Mouse (Mus musculus) hindbrain, embryonic 12.5 days (tissue): Measurements from ENCODE around the gene Cpeb2. TPM values are rescaled to one million over a fixed set of nuclear protein-coding genes. Genes with fewer than 3 reads are reported as not detected.

Source experiments
- ATAC-seq: fragments of 200-750 bp; cut with Nextera tagmentation; 2 replicates; pipeline ENCODE4 v1.8.0; 2017; ENCODE audit warnings: moderate TSS enrichment; ENCODE audit not compliant: low FRiP score
- H3K27ac ChIP-seq: fragments of 300-500 bp; sonication (generic); 2 replicates; pipeline ENCODE4 v1.5.1; 2016; ENCODE audit warnings: mild to moderate bottlenecking
- H3K27me3 ChIP-seq: fragments of 300-500 bp; sonication (generic); 2 replicates; pipeline ENCODE4 v1.6.1; 2016; ENCODE audit warnings: mild to moderate bottlenecking
- H3K36me3 ChIP-seq: fragments of 300-500 bp; sonication (generic); 2 replicates; pipeline ENCODE4 v1.6.1; 2016; ENCODE audit warnings: mild to moderate bottlenecking
- H3K4me1 ChIP-seq: fragments of 300-500 bp; sonication (generic); 2 replicates; pipeline ENCODE4 v1.6.1; 2016
- H3K4me2 ChIP-seq: fragments of 300-500 bp; sonication (generic); replicated peaks from 2 replicates; pipeline ENCODE4 v1.6.1; 2016; ENCODE audit warnings: mild to moderate bottlenecking
- H3K4me3 ChIP-seq: fragments of 300-500 bp; sonication (generic); 2 replicates; pipeline ENCODE4 v1.5.1; 2016; ENCODE audit warnings: mild to moderate bottlenecking
- H3K9ac ChIP-seq: fragments of 300-500 bp; sonication (generic); 2 replicates; pipeline ENCODE4 v1.6.1; 2016; ENCODE audit warnings: mild to moderate bottlenecking, moderate library complexity
- H3K9me3 ChIP-seq: fragments of 300-500 bp; sonication (generic); replicated peaks from 2 replicates; pipeline ENCODE4 v1.6.1; 2016; ENCODE audit warnings: mild to moderate bottlenecking
- WGBS: fragments of 180-500 bp; shearing (Covaris S2); methylation state at CpG from one replicate; pipeline ENCODE4 v1.1.7; 2016; 5-methylcytosine and 5-hydroxymethylcytosine counted together
- polyA plus RNA-seq: library from polyadenylated mRNA; unstranded; fragments of >200 nt; fragmentation: Nextera tagmentation; extraction: Ambion mirVana; gene quantifications from 2 replicates; pipeline ENCODE4 v1.2.1, GENCODE M21; 2016

Cpeb2 gene
- polyA plus RNA-seq, 1 experiment from 2014 or later = 10.6 TPM

- no peak overlapping the region for H3K9ac ChIP-seq
- no peak for ATAC-seq
- peaks cover 2% of the 10 kb centered on the region; the same call in 1 of the 2 replicates for H3K4me1 ChIP-seq
- H3K4me2 ChIP-seq = no peak overlapping the region
- 84% methylated on average over 5 of the region's 5 CpGs for WGBS
- H3K36me3 ChIP-seq = no peaks in the 10 kb centered on the region
- no peak overlapping the region for H3K4me3 ChIP-seq
- H3K27ac ChIP-seq = no peak overlapping the region
- H3K9me3 ChIP-seq = no peaks in the 10 kb centered on the region
- H3K27me3 ChIP-seq = peaks cover 4% of the 10 kb centered on the region; the same call in 1 of the 2 replicates
Observed at GRCm38 (mm10) chr5:43227607-43228006, 5.4 kb upstream of the Cpeb2 start.

- Histone ChIP-seq H3K27ac (no peak overlapping the region), H3K4me2 (no peak overlapping the region), H3K9me3 (no peaks in the 10 kb centered on the region), H3K4me3 (no peak overlapping the region), H3K36me3 (no peaks in the 10 kb centered on the region), H3K27me3 (peaks cover 4% of the 10 kb centered on the region; the same call in 1 of the 2 replicates), H3K9ac (no peak overlapping the region), H3K4me1 (peaks cover 6% of the 10 kb centered on the region)
- 66% methylated on average over 2 of the region's 2 CpGs for WGBS
- ATAC-seq = no peak
Observed at GRCm38 (mm10) chr5:43231061-43231460, 1.9 kb upstream of the Cpeb2 start.

- ATAC-seq = no peak
- Histone ChIP-seq H3K9ac (peak overlapping the region; percentile 93), H3K4me2 (peak overlapping the region; percentile 77), H3K4me1 (peaks cover 7% of the 10 kb centered on the region), H3K4me3 (peak overlapping the region; percentile 72), H3K9me3 (no peaks in the 10 kb centered on the region), H3K27me3 (peaks cover 4% of the 10 kb centered on the region; the same call in 1 of the 2 replicates), H3K27ac (peak overlapping the region; percentile 99), H3K36me3 (no peaks in the 10 kb centered on the region)
- 2% methylated on average over 6 of the region's 6 CpGs for WGBS
Observed at GRCm38 (mm10) chr5:43232149-43232479, 856 bp upstream of the Cpeb2 start.

GRCm38 (mm10) chr5:43233316-43234181 lies 579 bp downstream of the Cpeb2 start:
- Histone ChIP-seq H3K4me1 (peaks cover 9% of the 10 kb centered on the region), H3K4me2 (peak overlapping the region; percentile 77), H3K27me3 (peaks cover 4% of the 10 kb centered on the region; the same call in 1 of the 2 replicates), H3K27ac (peak overlapping the region; percentile 99), H3K9ac (peak overlapping the region; percentile 93), H3K9me3 (no peaks in the 10 kb centered on the region), H3K4me3 (peak overlapping the region; percentile 72), H3K36me3 (no peaks in the 10 kb centered on the region)
- WGBS = 1% methylated on average over 53 of the region's 101 CpGs
- ATAC-seq = peak; percentile 56

- Histone ChIP-seq H3K4me3 (peak overlapping the region; percentile 72), H3K27ac (peak overlapping the region; percentile 99), H3K4me2 (peak overlapping the region; percentile 77), H3K36me3 (no peaks in the 10 kb centered on the region), H3K9me3 (no peaks in the 10 kb centered on the region), H3K27me3 (peaks cover 4% of the 10 kb centered on the region; the same call in 1 of the 2 replicates), H3K4me1 (peaks cover 9% of the 10 kb centered on the region), H3K9ac (peak overlapping the region; percentile 93)
- under 1% methylated on average over 77 of the region's 113 CpGs for WGBS
- peak; percentile 23; the same call in 1 of the 2 replicates for ATAC-seq
Observed at GRCm38 (mm10) chr5:43234321-43235185, 1.6 kb downstream of the Cpeb2 start.

- Histone ChIP-seq H3K27ac (peak overlapping the region; percentile 99), H3K27me3 (peaks cover 4% of the 10 kb centered on the region; the same call in 1 of the 2 replicates), H3K36me3 (no peaks in the 10 kb centered on the region), H3K9ac (peak overlapping the region; percentile 93), H3K4me3 (peak overlapping the region; percentile 72), H3K4me1 (peaks cover 9% of the 10 kb centered on the region), H3K9me3 (no peaks in the 10 kb centered on the region), H3K4me2 (peak overlapping the region; percentile 77)
- WGBS = 2% methylated on average over 25 of the region's 27 CpGs
- peak; percentile 2; the same call in 1 of the 2 replicates for ATAC-seq
Observed at GRCm38 (mm10) chr5:43235186-43235785, 2.3 kb downstream of the Cpeb2 start.

GRCm38 (mm10) chr5:43235997-43236396 lies 3.0 kb downstream of the Cpeb2 start:
- H3K9ac ChIP-seq = peak overlapping the region; percentile 57; the same call in 1 of the 2 replicates
- H3K27ac ChIP-seq = no peak overlapping the region
- peak overlapping the region; percentile 77 for H3K4me2 ChIP-seq
- peaks cover 2% of the 10 kb centered on the region; the same call in 1 of the 2 replicates for H3K27me3 ChIP-seq
- WGBS = 24% methylated on average over 5 of the region's 5 CpGs
- no peak for ATAC-seq
- H3K4me3 ChIP-seq = peak overlapping the region; percentile 72
- peaks cover 9% of the 10 kb centered on the region for H3K4me1 ChIP-seq
- no peaks in the 10 kb centered on the region for H3K9me3 ChIP-seq
- no peaks in the 10 kb centered on the region for H3K36me3 ChIP-seq

- Histone ChIP-seq H3K4me3 (no peak overlapping the region), H3K4me2 (peak overlapping the region; percentile 77), H3K4me1 (peaks cover 9% of the 10 kb centered on the region), H3K27ac (no peak overlapping the region), H3K9ac (no peak overlapping the region), H3K36me3 (no peaks in the 10 kb centered on the region), H3K9me3 (no peaks in the 10 kb centered on the region), H3K27me3 (no peaks in the 10 kb centered on the region)
- ATAC-seq = no peak
- WGBS = 69% methylated on average over 3 of the region's 3 CpGs
Observed at GRCm38 (mm10) chr5:43236476-43236875, 3.5 kb downstream of the Cpeb2 start.

- Histone ChIP-seq H3K9ac (no peak overlapping the region), H3K27ac (no peak overlapping the region), H3K4me2 (peak overlapping the region; percentile 77), H3K36me3 (no peaks in the 10 kb centered on the region), H3K27me3 (no peaks in the 10 kb centered on the region), H3K4me3 (peak overlapping the region; percentile 22), H3K9me3 (no peaks in the 10 kb centered on the region), H3K4me1 (peaks cover 8% of the 10 kb centered on the region)
- 69% methylated on average over 12 of the region's 12 CpGs for WGBS
- ATAC-seq = no peak
Observed at GRCm38 (mm10) chr5:43237238-43237637, 4.3 kb downstream of the Cpeb2 start.

- no peak overlapping the region for H3K27ac ChIP-seq
- no peaks in the 10 kb centered on the region for H3K36me3 ChIP-seq
- H3K4me2 ChIP-seq = no peak overlapping the region
- 82% methylated on average over 6 of the region's 6 CpGs for WGBS
- ATAC-seq = no peak
- no peak overlapping the region for H3K9ac ChIP-seq
- H3K9me3 ChIP-seq = no peaks in the 10 kb centered on the region
- peaks cover 7% of the 10 kb centered on the region; the same call in 1 of the 2 replicates for H3K4me1 ChIP-seq
- no peaks in the 10 kb centered on the region for H3K27me3 ChIP-seq
- H3K4me3 ChIP-seq = no peak overlapping the region
Observed at GRCm38 (mm10) chr5:43239141-43239835, 6.3 kb downstream of the Cpeb2 start.

- Histone ChIP-seq H3K4me2 (no peak overlapping the region), H3K9ac (no peak overlapping the region), H3K27me3 (no peaks in the 10 kb centered on the region), H3K9me3 (no peaks in the 10 kb centered on the region), H3K4me3 (no peak overlapping the region), H3K4me1 (peaks cover 7% of the 10 kb centered on the region; the same call in 1 of the 2 replicates), H3K27ac (no peak overlapping the region), H3K36me3 (0 out of 2 replicates have a peak, but pooled peaks cover 8% of the 10 kb centered on the region)
- ATAC-seq = no peak
Observed at GRCm38 (mm10) chr5:43240729-43241128, 7.8 kb downstream of the Cpeb2 start.
